Mouse (Mus musculus): ENCODE measurements at regions not wholly inside any gene's neighbourhood (a gene's known extent, or its start where the extent isn't known, plus 50 kb on each side); places are given as distances from the start of the nearest gene placed in this dataset.

GRCm38 (mm10) chr7:72836026-72836425 lies 529.6 kb upstream of the Mctp2 start:
- Histone ChIP-seq H3K4me1 (ENCODE audit: control insufficient read depth in 1 of 2, insufficient read depth in 2 of 2, low read length in 2 of 2) (no peaks in the 10 kb centered on the region), H3K27ac (ENCODE audit: control insufficient read depth, low read depth, low read length) (no peak overlapping the region), H3K79me2 (ENCODE audit: control insufficient read depth, insufficient read depth, low read length, poor library complexity) (no peaks in the 10 kb centered on the region), H3K9ac (ENCODE audit: control insufficient read depth, low read depth, low read length, poor library complexity, severe bottlenecking) (no peak overlapping the region), H3K36me3 (ENCODE audit: control insufficient read depth in 1 of 2, insufficient read depth in 2 of 2, low read length in 2 of 2) (no peaks in the 10 kb centered on the region), H3K9me3 (replicated peaks; ENCODE audit: insufficient read depth, low read length) (no peaks in the 10 kb centered on the region), H3K4me3 (ENCODE audit: control insufficient read depth in 1 of 2, insufficient read depth in 1 of 2, low read depth in 2 of 2, low read length in 2 of 2) (no peak overlapping the region), H3K27me3 (ENCODE audit: control insufficient read depth in 1 of 2, insufficient read depth in 2 of 2, low read length in 2 of 2) (no peaks in the 10 kb centered on the region)
- no peak for DNase-seq (ENCODE audit: low read depth, low spot score)
- no peak for TF ChIP-seq RCOR1 (IDR thresholded peaks at IDR 0.05; ENCODE audit: low read depth, low read length)
- no peak for TF ChIP-seq POLR2AphosphoS5 (IDR thresholded peaks at IDR 0.05; ENCODE audit: borderline replicate concordance, low read depth, low read length)

GRCm38 (mm10) chr7:72836457-72836985 lies 530.1 kb upstream of the Mctp2 start:
- Histone ChIP-seq H3K9me3 (replicated peaks; ENCODE audit: insufficient read depth, low read length) (no peaks in the 10 kb centered on the region), H3K4me3 (ENCODE audit: control insufficient read depth in 1 of 2, insufficient read depth in 1 of 2, low read depth in 2 of 2, low read length in 2 of 2) (no peak overlapping the region), H3K4me1 (ENCODE audit: control insufficient read depth in 1 of 2, insufficient read depth in 2 of 2, low read length in 2 of 2) (no peaks in the 10 kb centered on the region), H3K36me3 (ENCODE audit: control insufficient read depth in 1 of 2, insufficient read depth in 2 of 2, low read length in 2 of 2) (no peaks in the 10 kb centered on the region), H3K27me3 (ENCODE audit: control insufficient read depth in 1 of 2, insufficient read depth in 2 of 2, low read length in 2 of 2) (no peaks in the 10 kb centered on the region), H3K27ac (ENCODE audit: control insufficient read depth, low read depth, low read length) (no peak overlapping the region), H3K9ac (ENCODE audit: control insufficient read depth, low read depth, low read length, poor library complexity, severe bottlenecking) (no peak overlapping the region), H3K79me2 (ENCODE audit: control insufficient read depth, insufficient read depth, low read length, poor library complexity) (no peaks in the 10 kb centered on the region)
- no peak for DNase-seq (ENCODE audit: low read depth, low spot score)
- TF ChIP-seq RCOR1 (IDR thresholded peaks at IDR 0.05; ENCODE audit: low read depth, low read length) = no peak
- no peak for TF ChIP-seq BHLHE40 (IDR thresholded peaks at IDR 0.05; ENCODE audit: borderline replicate concordance, low read depth, low read length)
- no peak for TF ChIP-seq USF1 (IDR thresholded peaks at IDR 0.05; ENCODE audit: low read depth, low read length)
- no peak for TF ChIP-seq POLR2AphosphoS2 (IDR thresholded peaks at IDR 0.05; ENCODE audit: low read length)
- no peak for TF ChIP-seq SMC3 (IDR thresholded peaks at IDR 0.05; ENCODE audit: low read depth, low read length)
- TF ChIP-seq CTCF (IDR thresholded peaks at IDR 0.05 in 2 of 3, conservative IDR thresholded peaks at IDR 0.05 in 1 of 3; ENCODE audit: control insufficient read depth in 1 of 3, insufficient read depth in 1 of 3, low read depth in 2 of 3, low read length in 3 of 3, poor library complexity in 1 of 3, severe bottlenecking in 1 of 3) = no peak
- no peak for TF ChIP-seq POLR2AphosphoS5 (IDR thresholded peaks at IDR 0.05; ENCODE audit: borderline replicate concordance, low read depth, low read length)
- TF ChIP-seq ZKSCAN1 (IDR thresholded peaks at IDR 0.05; ENCODE audit: low read depth, low read length) = no peak
- TF ChIP-seq MYC (IDR thresholded peaks at IDR 0.05; ENCODE audit: low read depth, low read length) = no peak
- no peak for TF ChIP-seq JUND (IDR thresholded peaks at IDR 0.05; ENCODE audit: low read depth, low read length)
- TF ChIP-seq TAL1 (IDR thresholded peaks at IDR 0.05; ENCODE audit: low read length) = no peak
- TF ChIP-seq GABPA (IDR thresholded peaks at IDR 0.05; ENCODE audit: low read depth, low read length) = no peak
- no peak for TF ChIP-seq USF2 (IDR thresholded peaks at IDR 0.05; ENCODE audit: borderline replicate concordance in 1 of 2, insufficient read depth in 1 of 2, low read depth in 1 of 2, low read length in 2 of 2)
- TF ChIP-seq MXI1 (IDR thresholded peaks at IDR 0.05; ENCODE audit: low read depth, low read length) = no peak
- no peak for TF ChIP-seq EP300 (IDR thresholded peaks at IDR 0.05; ENCODE audit: low read depth in 1 of 2, low read length in 2 of 2)

All from MEL (cell line).